Mouse (Mus musculus) left cerebral cortex, postnatal 25 days (tissue): ENCODE results near the gene 2810408A11Rik. TPM values are rescaled to one million over a fixed set of nuclear protein-coding genes. Genes with fewer than 3 reads are reported as not detected.

Experiments used
- DNase-seq, 2 experiments: peaks; one replicate each; pipeline ENCODE4 v3.0.0; 2022; ENCODE audit warnings: low spot score in 2 of 2, mixed read lengths in 1 of 2
- intact Hi-C: fragments of 180-260 bp; cut with DNase I; formaldehyde crosslinking; loops from one replicate; pipeline ENCODE4 v1.15.1; 2025
- total RNA-seq, 2 experiments: library from RNA; stranded (reverse); gene quantifications; 2 replicates each; pipeline ENCODE4 v1.2.3; 2021

Gene 2810408A11Rik
- total RNA-seq, 2 experiments from 2014 or later, result 0.55 to 0.60 TPM

GRCm38 (mm10) chr11:69886907-69887635 is 13.7 kb downstream of the 2810408A11Rik start:
- intact Hi-C loops, result no loop called here
- no peak for DNase-seq

GRCm38 (mm10) chr11:69884663-69885062 is 16.1 kb downstream of the 2810408A11Rik start:
- no peak for DNase-seq
- intact Hi-C loops, result no loop called here

GRCm38 (mm10) chr11:69884240-69884639 is 16.5 kb downstream of the 2810408A11Rik start:
- intact Hi-C loops, result no loop called here
- no peak for DNase-seq

GRCm38 (mm10) chr11:69883527-69884151 is 17.1 kb downstream of the 2810408A11Rik start:
- intact Hi-C loops, result no loop called here

GRCm38 (mm10) chr11:69883066-69883465 is 17.7 kb downstream of the 2810408A11Rik start:
- no peak for DNase-seq
- intact Hi-C loops, result no loop called here

More at GRCm38 (mm10) chr11:69883527-69884151, 17.1 kb downstream of the 2810408A11Rik start:
- no peak for DNase-seq

- intact Hi-C loops, result no loop called here
- no peak for DNase-seq
These were observed 18.8 kb downstream of the 2810408A11Rik start for GRCm38 (mm10) chr11:69881787-69882670.

- intact Hi-C loops, result no loop called here
- peak; percentile 60 to 72 for DNase-seq
These were observed 19.8 kb downstream of the 2810408A11Rik start, which contains the start of gene Kctd11 for GRCm38 (mm10) chr11:69880853-69881603. Gene Kctd11 (minus strand): TSS chr11:69881406.

- intact Hi-C loops, result no loop called here
- DNase-seq, result peak; percentile 24 to 42
These were observed 20.3 kb downstream of the 2810408A11Rik start for GRCm38 (mm10) chr11:69880506-69880852.

GRCm38 (mm10) chr11:69879711-69880110 is 21.1 kb downstream of the 2810408A11Rik start:
- intact Hi-C loops, result loop anchor here (5.0 kb wide), 2 partner anchors 72 to 197 kb away; partner anchors contain the start of genes Senp3 and Tmem102
- no peak for DNase-seq

- intact Hi-C loops, result loop anchor here (5.0 kb wide), 2 partner anchors 72 to 197 kb away; partner anchors contain the start of genes Senp3 and Tmem102
- no peak for DNase-seq
These were observed 21.8 kb downstream of the 2810408A11Rik start for GRCm38 (mm10) chr11:69878952-69879351.

- intact Hi-C loops, result loop anchor here (5.0 kb wide), 2 partner anchors 71 to 196 kb away; partner anchors contain the start of genes Senp3 and Tmem102
These were observed 22.4 kb downstream of the 2810408A11Rik start for GRCm38 (mm10) chr11:69878399-69878798.

GRCm38 (mm10) chr11:69877878-69878277 is 22.9 kb downstream of the 2810408A11Rik start, which contains the start of gene Tmem95:
Gene Tmem95 (minus strand): TSS chr11:69878018.
- DNase-seq, result no peak
- intact Hi-C loops, result loop anchor here (2.0 to 5.0 kb wide), 3 partner anchors 71 to 196 kb away; partner anchors contain the start of genes Polr2a, Senp3 and Tmem102

More at GRCm38 (mm10) chr11:69878399-69878798, 22.4 kb downstream of the 2810408A11Rik start:
- DNase-seq, result no peak

- DNase-seq, result peak; percentile 72 to 79
- intact Hi-C loops, result loop anchor here (2.0 to 5.0 kb wide), 3 partner anchors 70 to 195 kb away; partner anchors contain the start of genes Polr2a, Senp3 and Tmem102
These were observed 23.9 kb downstream of the 2810408A11Rik start for GRCm38 (mm10) chr11:69876867-69877266.

GRCm38 (mm10) chr11:69876186-69876585 is 24.6 kb downstream of the 2810408A11Rik start:
- intact Hi-C loops, result loop anchor here (2.0 to 5.0 kb wide), 3 partner anchors 69 to 194 kb away; partner anchors contain the start of genes Polr2a, Senp3 and Tmem102

GRCm38 (mm10) chr11:69872451-69872850 is 28.3 kb downstream of the 2810408A11Rik start:
- intact Hi-C loops, result no loop called here
- DNase-seq, result no peak

More at GRCm38 (mm10) chr11:69876186-69876585, 24.6 kb downstream of the 2810408A11Rik start:
- DNase-seq, result peak in 1 of 2 experiments; percentile 44

GRCm38 (mm10) chr11:69871822-69872221 is 29.0 kb downstream of the 2810408A11Rik start:
- intact Hi-C loops, result no loop called here
- no peak for DNase-seq

GRCm38 (mm10) chr11:69870289-69871069 is 30.3 kb downstream of the 2810408A11Rik start:
- no peak for DNase-seq
- intact Hi-C loops, result no loop called here

- intact Hi-C loops, result no loop called here
- DNase-seq, result no peak
These were observed 33.5 kb downstream of the 2810408A11Rik start for GRCm38 (mm10) chr11:69867335-69867734.
